Mouse (Mus musculus): ENCODE measurements around the gene Zfp800. TPM values are rescaled to one million over a fixed set of nuclear protein-coding genes. Genes with fewer than 3 reads are reported as not detected.

The Zfp800 gene
- polyA plus RNA-seq, 1 experiment from 2014 or later: 17.5 TPM

DNA sequence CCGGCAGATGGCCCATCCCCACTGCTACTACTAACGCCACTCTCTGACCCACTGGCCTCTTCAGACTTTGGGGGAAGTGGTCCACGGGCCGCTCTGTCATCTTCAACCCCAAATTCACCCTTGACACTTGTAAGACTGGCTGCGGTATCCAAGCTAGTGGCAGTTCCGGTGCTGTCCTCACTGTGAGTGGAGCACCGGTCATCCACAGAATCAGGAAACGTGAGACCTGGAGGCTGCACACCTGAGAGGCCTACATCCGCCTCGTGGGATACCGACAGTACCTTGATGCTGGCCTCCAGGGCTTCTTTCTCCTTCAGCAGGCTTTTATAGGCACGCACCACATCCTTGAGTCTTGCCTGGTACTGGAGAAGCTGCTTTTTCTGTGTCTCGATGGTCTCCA, 23.1 kb upstream of the Zfp800 start:
- DNase-seq (ENCODE audit: low spot score): no peak
- 29% methylated on average over 13 of the region's 13 CpGs for WGBS
- Histone ChIP-seq H3K27ac (peak overlapping the region; percentile 85), H3K4me3 (peak overlapping the region; percentile 91), H3K27me3 (ENCODE audit: insufficient read depth, poor library complexity, severe bottlenecking) (no peaks in the 10 kb centered on the region), H3K36me3 (peaks cover 53% of the 10 kb centered on the region), H3K9me3 (no peaks in the 10 kb centered on the region), H3K4me1 (replicated peaks) (peaks cover 43% of the 10 kb centered on the region)

DNA sequence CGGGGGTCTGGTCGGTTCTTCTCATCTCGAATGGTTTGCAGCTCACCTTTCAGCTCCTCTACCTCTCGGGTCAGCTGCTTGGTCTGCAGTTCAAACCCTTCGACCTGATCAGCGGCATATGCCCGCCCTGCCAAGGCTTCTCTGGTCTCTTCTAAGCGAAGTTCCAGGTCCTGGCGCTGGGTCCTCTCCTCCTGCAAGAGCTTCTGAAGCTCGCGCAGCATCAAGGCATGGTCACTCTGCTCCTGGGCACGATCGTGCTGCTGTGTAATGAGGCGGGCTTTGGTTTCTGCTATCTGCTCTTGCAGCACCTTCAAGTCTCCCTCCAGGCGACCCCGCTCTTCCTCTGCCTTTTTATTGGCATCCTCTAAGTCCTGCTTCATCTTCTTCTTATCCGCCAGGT, 22.6 kb upstream of the Zfp800 start:
- no peak overlapping the region for H3K27ac ChIP-seq
- WGBS: 79% methylated on average over 17 of the region's 17 CpGs
- H3K4me1 ChIP-seq (replicated peaks): peaks cover 43% of the 10 kb centered on the region
- H3K4me3 ChIP-seq: peak overlapping the region; percentile 91
- DNase-seq (ENCODE audit: low spot score): no peak
- no peaks in the 10 kb centered on the region for H3K27me3 ChIP-seq (ENCODE audit: insufficient read depth, poor library complexity, severe bottlenecking)
- H3K9me3 ChIP-seq: no peaks in the 10 kb centered on the region
- peaks cover 53% of the 10 kb centered on the region for H3K36me3 ChIP-seq

DNA sequence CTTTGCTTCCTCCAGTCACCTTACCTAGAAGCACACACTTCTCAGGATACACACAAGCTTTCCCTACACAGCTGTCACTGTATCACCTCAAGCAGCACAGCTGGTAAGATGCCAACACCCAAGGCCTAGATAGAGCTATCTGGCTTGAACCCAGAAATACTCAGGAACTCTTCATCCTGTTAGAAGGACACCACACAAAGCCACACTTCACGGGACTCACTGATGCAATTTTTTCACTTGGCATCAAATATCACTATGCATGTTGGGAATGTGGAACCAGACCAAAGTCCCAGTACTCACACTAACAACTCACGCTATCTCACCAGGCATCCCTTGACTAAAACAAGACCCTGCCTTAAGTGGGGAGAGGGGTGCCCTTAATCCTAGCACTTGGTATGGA, 21.9 kb upstream of the Zfp800 start:
- Histone ChIP-seq H3K9me3 (no peaks in the 10 kb centered on the region), H3K27ac (no peak overlapping the region), H3K36me3 (peaks cover 53% of the 10 kb centered on the region), H3K4me3 (peak overlapping the region; percentile 91), H3K27me3 (ENCODE audit: insufficient read depth, poor library complexity, severe bottlenecking) (no peaks in the 10 kb centered on the region), H3K4me1 (replicated peaks) (peaks cover 39% of the 10 kb centered on the region)
- DNase-seq (ENCODE audit: low spot score): no peak
- WGBS: 89% methylated on average over 2 of the region's 2 CpGs

DNA sequence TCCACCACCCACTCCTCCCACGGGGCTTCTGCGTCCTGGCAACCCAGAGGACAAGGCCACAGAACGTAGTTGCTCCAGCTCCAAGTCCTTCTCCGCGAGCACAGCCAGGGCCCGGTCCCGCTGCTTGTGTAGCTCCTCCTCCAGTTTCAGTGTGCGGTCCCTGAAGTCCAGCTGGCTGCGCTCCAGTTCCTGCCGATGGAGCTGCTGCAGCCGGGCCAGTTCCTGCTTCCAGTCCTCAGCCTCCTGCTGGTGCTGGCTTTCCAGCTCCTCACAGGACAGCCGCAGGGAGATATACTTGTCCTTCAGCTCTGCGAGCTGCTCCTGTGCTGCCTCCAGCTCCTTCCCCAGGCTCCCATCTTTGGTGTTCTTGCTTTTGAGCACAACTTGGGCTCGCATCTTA, 20.6 kb upstream of the Zfp800 start:
- Histone ChIP-seq H3K9me3 (no peaks in the 10 kb centered on the region), H3K4me1 (replicated peaks) (peaks cover 30% of the 10 kb centered on the region), H3K36me3 (peaks cover 61% of the 10 kb centered on the region), H3K27ac (no peak overlapping the region), H3K27me3 (ENCODE audit: insufficient read depth, poor library complexity, severe bottlenecking) (no peaks in the 10 kb centered on the region), H3K4me3 (no peak overlapping the region)
- 88% methylated on average over 14 of the region's 14 CpGs for whole genome bisulfite sequencing
- no peak for DNase-seq (ENCODE audit: low spot score)

DNA sequence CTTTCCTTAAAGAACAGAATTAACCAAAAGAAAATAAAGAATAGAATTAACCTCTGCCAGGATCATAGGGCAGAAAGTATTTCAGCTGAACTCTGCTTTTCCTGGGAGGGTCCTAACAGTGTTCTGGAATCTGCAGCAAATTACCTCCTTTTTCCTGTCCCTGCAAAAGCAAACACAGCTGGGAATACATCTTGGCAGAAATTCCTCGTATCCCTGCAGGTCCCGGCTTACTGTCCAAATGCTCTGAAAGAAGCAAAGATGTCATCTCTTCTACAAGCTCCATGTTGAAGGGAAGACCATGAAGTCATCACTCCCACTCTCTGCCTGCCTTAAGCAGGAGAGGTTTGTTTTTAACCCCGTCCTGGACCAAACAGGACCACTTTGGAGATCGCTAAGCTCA, 19.2 kb upstream of the Zfp800 start:
- WGBS: 76% methylated on average over 4 of the region's 4 CpGs
- H3K27ac ChIP-seq: no peak overlapping the region
- H3K27me3 ChIP-seq (ENCODE audit: insufficient read depth, poor library complexity, severe bottlenecking): no peaks in the 10 kb centered on the region
- H3K4me1 ChIP-seq (replicated peaks): peaks cover 27% of the 10 kb centered on the region
- peaks cover 67% of the 10 kb centered on the region for H3K36me3 ChIP-seq
- H3K9me3 ChIP-seq: no peaks in the 10 kb centered on the region
- DNase-seq (ENCODE audit: low spot score): no peak
- H3K4me3 ChIP-seq: no peak overlapping the region

DNA sequence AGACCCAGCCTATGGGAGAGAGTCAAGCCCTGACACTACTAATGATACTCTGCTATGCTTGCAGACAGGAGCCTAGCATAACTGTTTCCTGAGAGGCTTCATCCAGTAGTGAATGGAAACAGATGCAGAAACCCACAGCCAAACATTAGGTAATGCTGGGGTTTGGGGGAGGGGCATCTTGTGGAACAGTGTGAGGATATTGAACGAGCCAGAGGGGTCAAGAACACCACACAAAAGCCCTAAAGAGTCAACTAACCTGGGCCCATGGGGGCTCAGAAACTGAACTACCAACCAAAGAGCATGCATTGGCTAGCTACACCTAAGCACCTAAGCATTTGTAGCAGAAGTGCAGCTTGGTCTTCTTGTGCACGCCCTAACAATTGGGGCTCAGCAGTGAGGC, 13.4 kb upstream of the Zfp800 start:
- H3K27ac ChIP-seq: no peak overlapping the region
- no peak overlapping the region for H3K4me3 ChIP-seq
- H3K4me1 ChIP-seq (replicated peaks): no peaks in the 10 kb centered on the region
- no peaks in the 10 kb centered on the region for H3K27me3 ChIP-seq (ENCODE audit: insufficient read depth, poor library complexity, severe bottlenecking)
- WGBS: 79% methylated on average over 2 of the region's 2 CpGs
- H3K36me3 ChIP-seq: peaks cover 31% of the 10 kb centered on the region
- no peaks in the 10 kb centered on the region for H3K9me3 ChIP-seq
- DNase-seq (ENCODE audit: low spot score): no peak

DNA sequence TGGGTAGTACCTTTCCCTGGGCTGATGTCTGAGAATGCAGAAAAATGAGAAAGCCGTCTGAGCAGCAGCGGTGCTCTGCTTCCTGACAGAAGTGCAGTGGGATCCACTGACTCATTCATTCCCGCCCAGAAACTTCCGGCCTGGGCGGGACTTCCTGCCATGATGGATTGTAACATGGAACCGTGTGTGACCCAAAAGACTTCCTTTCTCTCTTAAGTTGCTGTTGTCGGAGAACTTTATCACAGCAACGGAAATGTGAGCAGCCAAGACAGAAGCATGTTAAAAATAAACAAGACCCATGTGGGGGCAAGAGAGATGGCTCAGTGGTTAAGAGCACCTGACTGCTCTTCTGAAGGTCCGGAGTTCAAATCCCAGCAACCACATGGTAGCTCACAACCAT, 12.2 kb upstream of the Zfp800 start:
- no peak overlapping the region for H3K4me3 ChIP-seq
- 88% methylated on average over 9 of the region's 9 CpGs for WGBS
- peaks cover 19% of the 10 kb centered on the region for H3K36me3 ChIP-seq
- no peaks in the 10 kb centered on the region for H3K27me3 ChIP-seq (ENCODE audit: insufficient read depth, poor library complexity, severe bottlenecking)
- 0 out of 2 replicates have a peak, but pooled peaks cover 2% of the 10 kb centered on the region for H3K9me3 ChIP-seq
- DNase-seq (ENCODE audit: low spot score): no peak
- no peak overlapping the region for H3K27ac ChIP-seq
- H3K4me1 ChIP-seq (replicated peaks): no peaks in the 10 kb centered on the region

DNA sequence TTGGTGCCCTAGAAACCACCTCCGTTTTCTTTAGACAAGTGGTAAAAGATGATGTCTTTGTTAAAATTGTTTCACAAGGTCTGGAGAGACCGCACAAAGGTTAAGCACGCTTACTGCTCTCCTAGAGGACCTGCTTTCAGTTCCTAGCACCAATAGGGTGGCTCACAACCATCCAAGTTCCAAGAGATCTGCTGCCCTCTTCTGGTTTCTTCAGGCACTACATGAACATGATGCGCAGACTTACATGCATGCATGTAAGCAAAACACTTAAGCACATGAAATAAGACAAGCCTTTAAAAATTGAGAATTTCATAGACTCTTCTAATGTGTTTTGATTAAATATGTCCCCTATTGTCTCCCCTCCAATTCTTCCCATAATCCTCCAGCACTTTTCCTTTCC, 2.0 kb upstream of the Zfp800 start:
- Histone ChIP-seq H3K27me3 (ENCODE audit: insufficient read depth, poor library complexity, severe bottlenecking) (peaks cover 24% of the 10 kb centered on the region), H3K9me3 (0 out of 2 replicates have a peak, but pooled peaks cover 9% of the 10 kb centered on the region), H3K4me1 (replicated peaks) (peaks cover 10% of the 10 kb centered on the region), H3K36me3 (no peaks in the 10 kb centered on the region), H3K4me3 (no peak overlapping the region), H3K27ac (no peak overlapping the region)
- 90% methylated on average over 4 of the region's 4 CpGs for WGBS
- DNase-seq (ENCODE audit: low spot score): no peak

DNA sequence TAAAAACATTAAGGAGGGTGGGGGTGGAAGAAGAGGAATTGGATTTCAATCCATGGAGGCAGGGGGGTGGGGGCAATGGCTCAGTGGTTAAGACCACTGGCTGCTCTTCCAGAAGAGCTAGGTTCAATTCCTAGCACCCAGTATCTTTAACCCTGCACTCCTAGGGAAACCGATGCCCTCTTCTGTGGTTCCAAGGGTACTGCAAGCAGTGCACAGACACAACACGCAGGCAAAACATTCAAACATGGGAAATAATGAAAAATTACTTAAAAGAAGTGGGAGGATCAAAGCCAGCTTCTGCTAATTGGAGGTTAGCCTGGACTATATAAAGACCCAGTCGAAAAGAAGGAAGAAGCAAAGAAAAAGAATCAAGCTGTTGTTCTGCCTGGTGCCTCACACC, 921 bp upstream of the Zfp800 start:
- H3K4me3 ChIP-seq: no peak overlapping the region
- peaks cover 10% of the 10 kb centered on the region for H3K4me1 ChIP-seq (replicated peaks)
- no peaks in the 10 kb centered on the region for H3K36me3 ChIP-seq
- 0 out of 2 replicates have a peak, but pooled peaks cover 3% of the 10 kb centered on the region for H3K9me3 ChIP-seq
- WGBS: 80% methylated on average over 3 of the region's 3 CpGs
- peaks cover 27% of the 10 kb centered on the region for H3K27me3 ChIP-seq (ENCODE audit: insufficient read depth, poor library complexity, severe bottlenecking)
- no peak overlapping the region for H3K27ac ChIP-seq
- no peak for DNase-seq (ENCODE audit: low spot score)

DNA sequence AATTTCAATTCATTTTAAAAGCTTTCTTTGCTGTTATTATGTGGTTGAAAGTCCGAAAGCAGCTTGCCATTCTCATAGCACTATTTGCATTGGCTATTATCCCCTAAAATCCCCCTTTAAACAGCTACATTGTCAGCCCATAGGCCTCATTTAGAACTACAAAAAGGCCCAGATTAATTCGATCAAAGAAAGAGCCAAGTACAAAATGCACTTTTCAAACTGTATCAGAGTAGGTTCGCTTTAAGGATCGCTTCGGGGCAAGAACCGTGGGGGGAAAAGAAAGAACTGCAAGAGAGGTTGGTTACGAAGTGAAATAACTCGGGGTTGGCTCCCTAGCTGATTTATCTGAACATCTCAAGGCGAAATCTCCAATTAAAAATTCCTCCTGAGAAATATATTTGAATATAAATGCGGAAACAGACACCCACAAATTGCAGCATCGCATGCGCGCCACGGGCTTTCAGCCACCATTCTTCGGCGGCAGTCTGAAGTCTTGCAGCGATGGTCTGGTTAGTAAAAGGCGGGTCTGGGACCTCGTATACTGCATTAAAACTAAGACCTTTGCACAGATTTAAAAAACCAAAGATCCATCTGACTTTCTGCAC, 850 bp downstream of the Zfp800 start:
- peak; percentile 53 for DNase-seq (ENCODE audit: low spot score)
- H3K36me3 ChIP-seq: no peaks in the 10 kb centered on the region
- H3K27ac ChIP-seq: peak overlapping the region; percentile 87
- H3K4me3 ChIP-seq: peak overlapping the region; percentile 60
- H3K27me3 ChIP-seq (ENCODE audit: insufficient read depth, poor library complexity, severe bottlenecking): peaks cover 27% of the 10 kb centered on the region
- under 1% methylated on average over 19 of the region's 19 CpGs for WGBS
- 0 out of 2 replicates have a peak, but pooled peaks cover 3% of the 10 kb centered on the region for H3K9me3 ChIP-seq
- peaks cover 10% of the 10 kb centered on the region for H3K4me1 ChIP-seq (replicated peaks)

DNA sequence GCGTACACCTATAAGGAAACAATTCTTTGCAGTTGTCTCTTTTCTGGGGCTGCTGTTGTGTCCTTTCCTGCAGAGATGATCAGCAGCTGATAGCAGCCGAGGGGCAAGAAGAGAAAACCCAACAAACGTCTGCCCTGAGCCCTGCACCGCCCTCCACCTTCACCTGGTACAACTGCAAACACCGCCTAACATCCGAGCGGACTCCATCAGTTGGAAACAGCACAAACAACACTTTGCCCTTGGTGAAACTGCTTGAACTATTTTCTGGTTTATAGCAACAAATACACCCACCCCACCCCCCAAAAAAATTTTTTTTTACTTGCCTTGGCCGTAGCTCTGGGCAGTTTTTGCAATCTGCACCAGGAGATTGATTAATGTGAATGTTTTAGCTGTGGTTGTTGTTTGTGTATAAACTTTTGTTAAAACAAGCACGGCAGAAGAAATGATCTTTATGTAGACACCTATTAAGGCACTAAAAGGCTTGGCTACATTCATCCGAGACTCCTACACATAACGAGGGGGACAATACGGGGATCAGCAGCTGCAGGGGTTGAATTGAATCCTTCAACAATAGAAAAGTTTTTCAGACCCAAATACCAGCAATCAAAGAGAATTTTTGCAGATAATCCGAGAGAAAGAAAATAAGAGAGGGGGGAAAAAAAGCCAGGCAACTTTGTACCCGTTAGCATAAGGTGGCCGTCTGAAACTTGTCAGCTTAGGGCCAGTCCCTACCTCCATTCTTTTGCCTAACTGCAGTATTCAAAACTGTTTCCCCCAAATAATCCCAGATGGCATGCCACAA, 1.6 kb downstream of the Zfp800 start:
- peaks cover 27% of the 10 kb centered on the region for H3K27me3 ChIP-seq (ENCODE audit: insufficient read depth, poor library complexity, severe bottlenecking)
- 0 out of 2 replicates have a peak, but pooled peaks cover 3% of the 10 kb centered on the region for H3K9me3 ChIP-seq
- WGBS: 20% methylated on average over 15 of the region's 15 CpGs
- peak overlapping the region; percentile 87 for H3K27ac ChIP-seq
- peak overlapping the region; percentile 60 for H3K4me3 ChIP-seq
- peaks cover 10% of the 10 kb centered on the region for H3K4me1 ChIP-seq (replicated peaks)
- peak; percentile 15 for DNase-seq (ENCODE audit: low spot score)
- H3K36me3 ChIP-seq: no peaks in the 10 kb centered on the region

DNA sequence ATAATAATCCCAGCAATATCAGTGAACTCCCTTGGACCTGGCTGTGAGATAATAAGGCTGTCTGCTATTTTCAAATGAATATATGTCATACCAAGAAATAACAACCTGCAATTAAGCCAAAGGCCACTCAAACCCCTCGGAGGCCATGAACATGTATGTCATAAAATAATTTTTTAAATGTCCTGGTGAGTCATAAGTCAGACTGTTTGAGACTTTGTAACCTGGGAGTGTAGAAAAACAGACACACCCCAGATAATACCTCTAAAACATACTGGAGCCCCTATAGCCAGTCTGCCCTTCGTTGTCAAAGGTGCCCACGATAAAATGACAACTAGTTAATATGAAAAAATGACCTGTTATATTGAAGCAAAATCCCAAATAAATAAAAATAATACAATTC, 8.8 kb downstream of the Zfp800 start:
- H3K27ac ChIP-seq: no peak overlapping the region
- WGBS: 95% methylated on average over 3 of the region's 3 CpGs
- peaks cover under 1% of the 10 kb centered on the region; the same call in 1 of the 2 replicates for H3K27me3 ChIP-seq (ENCODE audit: insufficient read depth, poor library complexity, severe bottlenecking)
- no peaks in the 10 kb centered on the region for H3K36me3 ChIP-seq
- H3K9me3 ChIP-seq: no peaks in the 10 kb centered on the region
- no peaks in the 10 kb centered on the region for H3K4me1 ChIP-seq (replicated peaks)
- H3K4me3 ChIP-seq: no peak overlapping the region
- no peak for DNase-seq (ENCODE audit: low spot score)

DNA sequence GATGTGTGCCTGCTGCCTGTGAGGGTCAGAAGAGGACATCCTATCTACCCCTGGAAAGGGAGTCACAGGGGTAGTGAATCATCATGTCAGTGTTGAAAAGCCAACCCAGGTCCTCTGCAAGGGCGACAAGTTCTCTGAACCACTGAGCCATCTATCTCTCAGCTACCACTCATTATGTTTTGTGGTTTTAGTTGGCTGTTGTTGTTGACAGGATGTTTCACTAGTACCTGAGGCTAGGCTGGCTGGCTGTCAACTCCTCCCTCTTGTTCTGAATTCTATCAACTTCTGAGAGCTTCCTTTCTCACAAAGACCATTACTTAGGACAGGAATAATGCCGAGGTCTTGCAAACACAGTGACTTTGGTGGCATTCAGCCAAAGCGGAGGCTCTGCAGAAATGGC, 12.6 kb downstream of the Zfp800 start:
- H3K27ac ChIP-seq: no peak overlapping the region
- H3K36me3 ChIP-seq: no peaks in the 10 kb centered on the region
- no peak for DNase-seq (ENCODE audit: low spot score)
- 85% methylated on average over 3 of the region's 3 CpGs for WGBS
- no peaks in the 10 kb centered on the region for H3K4me1 ChIP-seq (replicated peaks)
- H3K4me3 ChIP-seq: no peak overlapping the region
- no peaks in the 10 kb centered on the region for H3K27me3 ChIP-seq (ENCODE audit: insufficient read depth, poor library complexity, severe bottlenecking)
- H3K9me3 ChIP-seq: no peaks in the 10 kb centered on the region

Data from hindbrain, embryonic 10.5 days (tissue).